Mouse (Mus musculus) neural tube, embryonic 14.5 days (tissue): Measurements from ENCODE around the gene Amn. TPM values are rescaled to one million over a fixed set of nuclear protein-coding genes. Genes with fewer than 3 reads are reported as not detected.

Source experiments
- ATAC-seq: fragments of 200-750 bp; cut with Nextera tagmentation; 2 replicates; pipeline ENCODE4 v1.8.0; 2017; ENCODE audit warnings: low read depth, mild to moderate bottlenecking, moderate TSS enrichment, moderate library complexity
- H3K27ac ChIP-seq: fragments of 300-500 bp; sonication (generic); 2 replicates; pipeline ENCODE4 v1.5.1; 2014; ENCODE audit warnings: low read depth, mild to moderate bottlenecking, control low read depth, low read length, moderate library complexity, mixed read lengths
- H3K27me3 ChIP-seq: fragments of 300-500 bp; sonication (generic); 2 replicates; pipeline ENCODE4 v1.6.1; 2014; ENCODE audit warnings: low read length; ENCODE audit not compliant: control insufficient read depth, insufficient read depth
- H3K36me3 ChIP-seq: fragments of 300-500 bp; sonication (generic); 2 replicates; pipeline ENCODE4 v1.6.1; 2014; ENCODE audit warnings: low read length, mixed read lengths; ENCODE audit not compliant: control insufficient read depth, insufficient read depth
- H3K4me1 ChIP-seq: fragments of 300-500 bp; sonication (generic); 2 replicates; pipeline ENCODE4 v1.6.1; 2014; ENCODE audit warnings: low read length; ENCODE audit not compliant: control insufficient read depth, insufficient read depth
- H3K4me2 ChIP-seq: fragments of 300-500 bp; sonication (generic); 2 replicates; pipeline ENCODE4 v1.6.1; 2014; ENCODE audit warnings: mild to moderate bottlenecking, low read depth, low read length, control low read depth
- H3K4me3 ChIP-seq: fragments of 300-500 bp; sonication (generic); 2 replicates; pipeline ENCODE4 v1.5.1; 2014; ENCODE audit warnings: low read depth, low read length, control low read depth, mixed read lengths
- H3K9ac ChIP-seq: fragments of 300-500 bp; sonication (generic); replicated peaks from 2 replicates; pipeline ENCODE4 v1.6.1; 2014; ENCODE audit warnings: low read depth, mild to moderate bottlenecking, control low read depth, low read length, mixed read lengths
- H3K9me3 ChIP-seq: fragments of 300-500 bp; sonication (generic); 2 replicates; pipeline ENCODE4 v1.6.1; 2016; ENCODE audit warnings: low read length; ENCODE audit not compliant: control insufficient read depth
- WGBS: fragments of 180-500 bp; shearing (Covaris S2); extraction: QIAGEN DNeasy Blood & Tissue Kit; methylation state at CpG from one replicate; pipeline ENCODE4 v1.1.7; 2014; 5-methylcytosine and 5-hydroxymethylcytosine counted together
- polyA plus RNA-seq: library from polyadenylated mRNA; unstranded; fragments of >200 nt; fragmentation: Nextera tagmentation; extraction: Ambion mirVana; gene quantifications from 2 replicates; pipeline ENCODE4 v1.2.1, GENCODE M21; 2014

The Amn gene
- 15.6 and 28.1 TPM in 2 replicates for polyA plus RNA-seq

- H3K4me1 ChIP-seq: peaks cover 18% of the 10 kb centered on the region
- no peak within 1 kb of the TSS for H3K9ac ChIP-seq
- no peaks in the 10 kb centered on the region for H3K9me3 ChIP-seq
- WGBS: 40% methylated on average over 25 of the region's 25 CpGs
- H3K4me3 ChIP-seq: no peak within 1 kb of the TSS
- no peak within 1 kb of the TSS for H3K27ac ChIP-seq
- peaks cover 52% of the 10 kb centered on the region for H3K27me3 ChIP-seq
- no peaks in the 10 kb centered on the region for H3K36me3 ChIP-seq
- no peak for ATAC-seq
- no peak within 1 kb of the TSS for H3K4me2 ChIP-seq
These were observed at the start of gene Amn for GRCm38 (mm10) chr12:111270629-111271277. Amn (plus strand) TSS chr12:111271095.

DNA sequence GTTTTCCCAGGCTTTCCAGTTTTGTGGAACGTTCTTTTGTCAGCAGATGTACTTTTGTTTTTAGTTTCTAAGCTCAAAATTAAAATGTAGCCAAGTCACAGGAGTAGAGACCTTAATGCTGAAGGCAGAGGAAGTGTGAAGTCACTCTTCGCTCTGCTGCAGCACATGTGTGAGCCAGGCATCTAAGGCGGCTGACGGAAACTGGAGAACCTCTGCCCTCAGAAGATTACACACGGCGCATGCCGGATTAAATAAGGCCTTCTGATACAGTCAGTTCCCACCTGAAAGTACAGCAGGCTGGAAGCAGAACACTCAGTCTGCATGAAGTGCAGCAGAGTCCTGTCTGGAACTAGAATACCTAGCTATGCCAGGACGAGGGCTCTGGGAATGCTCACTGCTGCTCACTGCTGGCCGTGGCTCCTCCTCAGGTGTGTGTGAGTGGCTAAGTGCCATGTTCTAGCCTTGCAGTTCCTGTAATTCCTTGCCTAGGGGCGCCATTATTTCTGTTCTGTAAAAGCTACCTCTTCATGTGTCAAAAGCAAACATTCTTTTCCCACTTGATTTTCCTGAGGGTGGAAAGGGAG, 45.6 kb upstream of the Amn start:
- Histone ChIP-seq H3K27me3 (no peaks in the 10 kb centered on the region), H3K9ac (no peak overlapping the region), H3K4me1 (no peaks in the 10 kb centered on the region), H3K36me3 (0 out of 2 replicates have a peak, but pooled peaks cover 10% of the 10 kb centered on the region), H3K4me2 (no peak overlapping the region), H3K27ac (no peak overlapping the region), H3K4me3 (no peak overlapping the region), H3K9me3 (no peaks in the 10 kb centered on the region)
- no peak for ATAC-seq
- 84% methylated on average over 10 of the region's 10 CpGs for WGBS

- Histone ChIP-seq H3K4me3 (no peak overlapping the region), H3K9me3 (no peaks in the 10 kb centered on the region), H3K9ac (no peak overlapping the region), H3K27ac (no peak overlapping the region), H3K4me1 (no peaks in the 10 kb centered on the region), H3K36me3 (0 out of 2 replicates have a peak, but pooled peaks cover under 1% of the 10 kb centered on the region), H3K4me2 (no peak overlapping the region), H3K27me3 (no peaks in the 10 kb centered on the region)
- no peak for ATAC-seq
- 83% methylated on average over 4 of the region's 4 CpGs for WGBS
These were observed 43.5 kb upstream of the Amn start for GRCm38 (mm10) chr12:111227410-111227809.

GRCm38 (mm10) chr12:111228488-111228887, 42.4 kb upstream of the Amn start:
- Histone ChIP-seq H3K4me3 (no peak overlapping the region), H3K27ac (no peak overlapping the region), H3K4me2 (no peak overlapping the region), H3K4me1 (no peaks in the 10 kb centered on the region), H3K9ac (no peak overlapping the region), H3K27me3 (no peaks in the 10 kb centered on the region), H3K9me3 (no peaks in the 10 kb centered on the region), H3K36me3 (no peaks in the 10 kb centered on the region)
- ATAC-seq: no peak
- 95% methylated on average over 5 of the region's 5 CpGs for WGBS

DNA sequence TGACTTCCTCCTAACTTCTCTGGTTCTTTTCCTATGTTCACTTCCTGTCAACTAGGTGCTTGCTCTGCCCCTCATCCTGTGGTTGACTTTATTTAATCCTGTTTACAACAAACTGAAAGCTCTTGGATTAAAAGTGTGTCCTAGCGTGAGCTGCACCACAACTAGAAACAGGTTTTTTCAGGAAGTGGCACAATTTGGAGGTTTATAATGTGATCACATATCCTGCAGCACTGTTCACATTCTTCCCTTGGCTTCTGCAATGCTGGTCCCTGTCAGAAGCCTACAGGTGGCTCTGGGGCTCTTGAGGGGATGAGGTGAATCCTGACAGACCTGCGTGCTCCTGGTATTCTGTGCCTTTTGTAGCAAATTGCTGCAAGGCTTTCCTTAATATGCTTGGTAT, 40.1 kb upstream of the Amn start:
- 97% methylated on average over 2 of the region's 2 CpGs for WGBS
- no peaks in the 10 kb centered on the region for H3K36me3 ChIP-seq

DNA sequence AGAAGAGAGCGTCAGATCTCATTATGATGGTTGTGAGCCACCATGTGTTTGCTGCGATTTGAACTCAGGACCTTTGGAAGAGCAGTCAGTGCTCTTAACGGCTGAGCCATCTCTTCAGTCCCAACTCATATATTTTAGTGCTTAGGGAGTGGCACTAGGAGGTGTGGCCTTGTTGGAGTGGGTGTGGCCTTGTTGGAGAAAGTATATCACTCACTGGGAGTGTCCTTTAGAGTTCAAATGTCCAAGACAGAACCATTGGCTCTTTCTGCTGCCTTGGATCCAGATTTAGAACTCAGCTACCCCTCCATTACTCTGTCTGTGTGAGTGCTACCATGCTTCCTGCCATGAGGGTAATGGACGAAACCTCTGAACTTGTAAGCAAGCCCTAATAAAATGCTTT, 37.1 kb upstream of the Amn start:
- H3K4me1 ChIP-seq: 0 out of 2 replicates have a peak, but pooled peaks cover 3% of the 10 kb centered on the region
- H3K27me3 ChIP-seq: no peaks in the 10 kb centered on the region
- H3K27ac ChIP-seq: no peak overlapping the region
- WGBS: 88% methylated on average over 4 of the region's 4 CpGs
- H3K9me3 ChIP-seq: no peaks in the 10 kb centered on the region
- H3K4me3 ChIP-seq: no peak overlapping the region
- no peak for ATAC-seq
- H3K9ac ChIP-seq: no peak overlapping the region
- H3K36me3 ChIP-seq: no peaks in the 10 kb centered on the region; the same call in 1 of the 2 replicates
- H3K4me2 ChIP-seq: no peak overlapping the region

More for the DNA sequence above, 40.1 kb upstream of the Amn start:
- no peak overlapping the region for H3K27ac ChIP-seq
- H3K4me2 ChIP-seq: no peak overlapping the region
- no peaks in the 10 kb centered on the region for H3K27me3 ChIP-seq
- H3K9me3 ChIP-seq: no peaks in the 10 kb centered on the region
- ATAC-seq: no peak
- H3K4me1 ChIP-seq: no peaks in the 10 kb centered on the region
- no peak overlapping the region for H3K4me3 ChIP-seq
- H3K9ac ChIP-seq: no peak overlapping the region

- no peaks in the 10 kb centered on the region; the same call in 1 of the 2 replicates for H3K36me3 ChIP-seq
- no peaks in the 10 kb centered on the region for H3K9me3 ChIP-seq
- 91% methylated on average over 9 of the region's 9 CpGs for WGBS
- H3K9ac ChIP-seq: no peak overlapping the region
- ATAC-seq: no peak
- no peaks in the 10 kb centered on the region for H3K27me3 ChIP-seq
- H3K4me3 ChIP-seq: no peak overlapping the region
- H3K4me1 ChIP-seq: 0 out of 2 replicates have a peak, but pooled peaks cover 3% of the 10 kb centered on the region
- H3K4me2 ChIP-seq: no peak overlapping the region
- no peak overlapping the region for H3K27ac ChIP-seq
These were observed 36.5 kb upstream of the Amn start for GRCm38 (mm10) chr12:111234383-111234782.

DNA sequence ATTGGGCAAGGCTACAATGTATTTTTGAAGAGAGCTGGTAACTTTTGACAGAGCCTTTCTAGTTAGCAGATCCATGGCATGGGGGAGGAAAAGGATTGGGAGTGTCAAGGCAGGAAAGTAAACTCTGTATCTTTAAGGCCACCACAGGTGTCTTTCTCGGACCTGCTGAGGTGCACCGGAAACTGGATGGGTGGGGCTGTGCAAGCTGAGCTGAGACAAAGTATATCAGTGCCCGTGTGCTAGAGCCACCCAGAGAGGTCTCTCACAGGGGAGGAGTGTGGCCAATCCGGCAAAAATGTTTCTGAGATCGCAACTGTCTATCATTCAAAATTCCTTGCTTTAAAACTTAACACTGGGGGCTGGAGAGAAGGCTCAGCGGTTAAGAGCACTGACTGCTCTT, 35.3 kb upstream of the Amn start:
- Histone ChIP-seq H3K27ac (no peak overlapping the region), H3K36me3 (no peaks in the 10 kb centered on the region; the same call in 1 of the 2 replicates), H3K4me2 (no peak overlapping the region), H3K27me3 (no peaks in the 10 kb centered on the region), H3K9ac (no peak overlapping the region), H3K4me1 (0 out of 2 replicates have a peak, but pooled peaks cover 3% of the 10 kb centered on the region), H3K9me3 (no peaks in the 10 kb centered on the region), H3K4me3 (no peak overlapping the region)
- WGBS: 94% methylated on average over 6 of the region's 6 CpGs
- no peak for ATAC-seq

DNA sequence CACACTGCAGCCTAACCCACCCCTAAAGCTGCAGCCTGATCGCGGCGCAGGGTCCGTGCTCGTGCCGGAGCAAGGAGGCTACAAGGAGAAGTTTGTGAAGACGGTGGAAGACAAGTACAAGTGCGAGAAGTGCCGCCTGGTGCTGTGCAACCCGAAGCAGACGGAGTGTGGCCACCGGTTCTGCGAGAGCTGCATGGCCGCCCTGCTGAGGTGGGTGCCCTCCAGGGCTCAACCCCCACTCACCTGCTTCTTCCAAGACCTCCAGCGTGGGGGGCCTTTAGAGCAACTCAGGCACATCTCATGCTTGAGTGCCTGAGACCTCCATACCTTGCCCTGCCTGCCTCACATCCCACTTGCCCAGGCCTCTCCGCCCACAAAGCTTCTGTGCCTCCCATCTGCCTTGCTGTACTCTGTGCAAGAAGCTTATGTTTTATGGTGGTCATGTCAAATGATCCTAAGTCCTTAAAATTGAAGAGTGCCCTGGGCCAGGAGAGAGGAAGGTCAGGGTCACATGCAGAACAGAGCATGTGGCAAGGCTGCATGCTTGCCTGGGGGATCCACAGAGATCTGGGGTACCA, 33.2 kb upstream of the Amn start:
- no peaks in the 10 kb centered on the region for H3K27me3 ChIP-seq
- H3K4me3 ChIP-seq: no peak overlapping the region
- WGBS: 96% methylated on average over 16 of the region's 16 CpGs

More for the DNA sequence above, 33.2 kb upstream of the Amn start:
- Histone ChIP-seq H3K27ac (no peak overlapping the region), H3K9me3 (no peaks in the 10 kb centered on the region), H3K4me1 (0 out of 2 replicates have a peak, but pooled peaks cover 3% of the 10 kb centered on the region), H3K9ac (no peak overlapping the region), H3K36me3 (no peaks in the 10 kb centered on the region; the same call in 1 of the 2 replicates), H3K4me2 (no peak overlapping the region)
- ATAC-seq: no peak
